Mouse (Mus musculus): Measurements from ENCODE around the gene Prkn. TPM values are rescaled to one million over a fixed set of nuclear protein-coding genes. Genes with fewer than 3 reads are reported as not detected.

Gene Prkn
- polyA plus RNA-seq, 1 experiment: 3.0 TPM

DNA sequence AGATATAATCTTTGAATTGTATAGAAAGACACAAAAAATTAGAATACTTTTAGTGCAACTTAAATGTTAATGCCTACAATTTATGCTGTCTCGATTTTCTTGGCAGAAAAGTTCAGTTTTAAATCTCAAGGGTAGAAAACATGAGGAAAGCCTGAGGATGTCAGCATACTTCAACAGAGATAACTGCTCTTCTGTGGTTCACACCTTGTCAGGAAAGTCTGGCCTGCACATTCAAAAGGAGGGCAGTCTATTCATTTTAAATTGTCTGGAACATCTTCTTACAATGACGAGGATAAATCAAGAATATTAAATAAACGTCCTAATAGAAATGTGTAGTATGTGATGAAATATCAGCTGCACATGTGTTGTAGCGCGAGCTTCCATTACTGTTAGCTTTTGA lies 38.8 kb downstream of the Prkn start:
- TF ChIP-seq CTCF (IDR thresholded peaks at IDR 0.05; ENCODE audit: insufficient read depth, low read length): no peak
- no peak for TF ChIP-seq POLR2A (IDR thresholded peaks at IDR 0.05; ENCODE audit: borderline replicate concordance, extremely low read depth, low read depth, low read length)
- H3K4me3 ChIP-seq (replicated peaks; ENCODE audit: extremely low read depth, low read depth, low read length): no peak overlapping the region
- WGBS: 76% methylated on average over 5 of the region's 5 CpGs
- H3K4me1 ChIP-seq (ENCODE audit: control insufficient read depth, insufficient read depth, low read length): no peaks in the 10 kb centered on the region
- DNase-seq: no peak

DNA sequence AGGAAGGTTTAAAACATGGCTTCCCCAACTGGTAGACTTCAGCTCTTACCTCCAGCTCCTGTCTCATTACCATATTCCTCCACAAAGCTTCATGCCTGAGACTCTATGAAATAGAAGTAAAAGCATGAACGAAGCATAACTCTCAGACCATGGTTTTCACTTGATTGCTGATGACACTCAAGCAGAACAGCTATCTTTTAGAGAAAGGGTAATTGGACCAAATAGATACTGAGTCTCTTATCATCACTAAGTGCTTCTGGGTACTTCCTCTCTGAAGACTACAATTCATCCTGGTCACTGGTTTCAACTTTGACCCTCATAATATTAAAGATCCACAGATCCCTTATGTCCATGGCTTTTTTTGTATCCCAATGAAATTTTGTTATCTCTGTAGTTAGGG lies 42.1 kb downstream of the Prkn start:
- 84% methylated on average over 1 of the region's 1 CpGs for WGBS
- TF ChIP-seq CTCF (IDR thresholded peaks at IDR 0.05; ENCODE audit: insufficient read depth, low read length) (no peak), POLR2A (IDR thresholded peaks at IDR 0.05; ENCODE audit: borderline replicate concordance, extremely low read depth, low read depth, low read length) (no peak)
- Histone ChIP-seq H3K4me1 (ENCODE audit: control insufficient read depth, insufficient read depth, low read length) (no peaks in the 10 kb centered on the region), H3K4me3 (replicated peaks; ENCODE audit: extremely low read depth, low read depth, low read length) (no peak overlapping the region)
- no peak for DNase-seq

DNA sequence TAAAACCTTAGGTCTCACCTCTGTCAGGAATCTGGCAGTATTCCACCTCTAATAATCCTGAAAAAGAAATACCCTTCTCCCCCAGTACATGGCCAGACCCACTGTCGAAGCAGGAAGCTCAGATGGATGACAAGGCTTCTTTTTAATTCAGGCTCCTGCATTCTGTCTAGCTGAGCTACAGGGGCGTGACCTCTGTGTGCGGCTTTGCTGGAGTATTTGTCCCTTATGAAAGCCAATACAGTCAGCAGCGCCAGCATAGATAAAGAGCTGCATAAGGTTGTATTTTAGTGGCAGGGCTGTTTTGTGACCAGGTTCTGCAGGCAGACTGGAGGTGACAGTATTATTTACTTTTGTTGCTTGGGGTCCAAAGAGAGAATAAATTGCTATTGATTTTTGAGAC lies 47.7 kb downstream of the Prkn start:
- Histone ChIP-seq H3K4me3 (replicated peaks; ENCODE audit: extremely low read depth, low read depth, low read length) (no peak overlapping the region), H3K4me1 (ENCODE audit: control insufficient read depth, insufficient read depth, low read length) (no peaks in the 10 kb centered on the region; the same call in 1 of the 2 replicates)
- DNase-seq: no peak
- 52% methylated on average over 4 of the region's 4 CpGs for WGBS
- no peak for TF ChIP-seq CTCF (IDR thresholded peaks at IDR 0.05; ENCODE audit: insufficient read depth, low read length)
- no peak for TF ChIP-seq POLR2A (IDR thresholded peaks at IDR 0.05; ENCODE audit: borderline replicate concordance, extremely low read depth, low read depth, low read length)

DNA sequence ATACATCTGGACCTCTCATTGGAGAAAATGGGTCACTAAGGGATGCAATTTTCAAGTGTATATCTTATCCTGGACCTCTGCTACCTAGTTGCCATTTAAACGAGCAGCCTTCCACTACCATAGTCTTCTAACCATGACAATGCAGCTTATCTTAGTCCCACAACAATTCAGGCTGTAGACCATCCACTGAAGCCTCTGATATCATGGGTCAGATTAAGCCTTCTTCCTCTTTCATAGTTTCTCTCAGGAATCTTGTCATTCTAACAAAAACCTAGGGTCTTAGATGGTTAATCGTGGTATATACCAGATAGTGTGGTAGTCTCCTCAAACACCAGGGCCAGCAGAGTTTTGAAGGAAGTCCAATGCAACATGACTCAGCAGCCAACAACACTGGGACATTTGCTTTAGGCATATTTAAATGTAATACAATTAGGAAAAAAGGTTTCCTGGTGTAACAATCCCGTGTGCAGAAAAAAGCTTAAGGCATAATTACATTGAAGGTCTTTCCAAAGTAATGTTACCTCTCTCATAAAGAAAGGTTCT lies 61.6 kb downstream of the Prkn start:
- no peak for DNase-seq
- 82% methylated on average over 3 of the region's 3 CpGs for WGBS
- no peaks in the 10 kb centered on the region for H3K4me1 ChIP-seq (ENCODE audit: control insufficient read depth, insufficient read depth, low read length)
- no peak for TF ChIP-seq CTCF (IDR thresholded peaks at IDR 0.05; ENCODE audit: insufficient read depth, low read length)
- no peak for TF ChIP-seq POLR2A (IDR thresholded peaks at IDR 0.05; ENCODE audit: borderline replicate concordance, extremely low read depth, low read depth, low read length)
- no peak overlapping the region for H3K4me3 ChIP-seq (replicated peaks; ENCODE audit: extremely low read depth, low read depth, low read length)

DNA sequence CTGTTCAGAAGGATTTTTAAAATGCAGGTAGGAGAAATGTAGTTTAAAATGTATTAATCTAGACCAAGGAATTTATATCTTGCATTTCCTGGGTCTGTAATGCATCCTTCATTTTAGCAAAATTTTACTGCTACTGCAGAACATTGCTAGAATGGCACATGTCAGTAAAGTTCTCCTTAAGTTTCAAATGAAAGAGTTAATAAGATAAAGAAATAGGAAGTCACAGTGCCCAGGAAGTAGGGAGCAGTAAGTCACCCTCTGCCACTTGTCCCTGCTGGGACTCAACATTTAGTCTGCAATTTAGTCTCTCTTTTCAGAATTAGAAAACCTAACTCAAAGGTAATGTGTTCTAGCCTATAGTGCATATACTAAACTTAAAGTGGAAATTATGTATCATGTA lies 96.5 kb downstream of the Prkn start:
- Histone ChIP-seq H3K4me1 (ENCODE audit: control insufficient read depth, insufficient read depth, low read length) (no peaks in the 10 kb centered on the region), H3K4me3 (replicated peaks; ENCODE audit: extremely low read depth, low read depth, low read length) (no peak overlapping the region)
- DNase-seq: no peak
- no peak for TF ChIP-seq CTCF (IDR thresholded peaks at IDR 0.05; ENCODE audit: insufficient read depth, low read length)
- TF ChIP-seq POLR2A (IDR thresholded peaks at IDR 0.05; ENCODE audit: borderline replicate concordance, extremely low read depth, low read depth, low read length): no peak

DNA sequence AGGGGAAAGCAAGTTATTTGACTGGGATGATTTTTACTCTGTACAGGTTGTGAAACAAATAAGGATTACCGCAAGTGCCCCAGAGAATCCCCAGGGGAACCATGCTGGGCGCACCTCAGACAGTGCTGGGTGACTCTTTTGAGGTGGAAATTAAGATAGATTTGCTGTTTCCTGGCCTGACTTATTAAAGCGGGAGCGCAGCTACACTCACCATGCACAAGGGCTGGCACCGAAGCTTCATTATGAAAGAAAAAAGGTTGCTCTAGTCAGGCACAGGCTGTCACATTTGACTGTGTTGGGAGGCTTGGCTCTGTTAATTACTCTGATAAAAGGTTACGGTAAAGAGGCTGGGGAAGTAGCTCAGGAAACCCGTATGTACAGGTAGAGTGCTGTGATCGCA lies 97.7 kb downstream of the Prkn start:
- 59% methylated on average over 8 of the region's 8 CpGs for WGBS
- Histone ChIP-seq H3K4me3 (replicated peaks; ENCODE audit: extremely low read depth, low read depth, low read length) (no peak overlapping the region), H3K4me1 (ENCODE audit: control insufficient read depth, insufficient read depth, low read length) (no peaks in the 10 kb centered on the region)
- no peak for DNase-seq
- TF ChIP-seq CTCF (IDR thresholded peaks at IDR 0.05; ENCODE audit: insufficient read depth, low read length) (no peak), POLR2A (IDR thresholded peaks at IDR 0.05; ENCODE audit: borderline replicate concordance, extremely low read depth, low read depth, low read length) (no peak)

DNA sequence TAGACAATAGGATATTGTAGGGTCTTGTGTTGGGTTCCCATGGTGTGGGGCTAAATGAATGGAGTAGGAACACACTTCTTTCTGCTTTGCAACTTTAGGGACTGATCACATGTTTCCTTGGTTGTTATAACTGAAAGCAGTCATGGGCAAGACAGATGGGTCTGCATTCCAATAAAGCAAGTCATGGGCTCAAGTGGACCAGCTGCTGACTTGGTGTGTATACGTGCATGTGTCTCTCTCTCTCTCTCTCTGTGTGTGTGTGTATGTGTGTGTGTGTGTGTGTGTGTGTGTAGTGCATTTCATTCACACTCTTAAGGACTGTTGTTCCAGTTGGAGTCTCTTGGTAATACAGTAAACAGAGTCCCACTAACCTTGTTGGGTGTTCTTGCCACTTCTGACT lies 98.6 kb downstream of the Prkn start:
- TF ChIP-seq POLR2A (IDR thresholded peaks at IDR 0.05; ENCODE audit: borderline replicate concordance, extremely low read depth, low read depth, low read length) (no peak), CTCF (IDR thresholded peaks at IDR 0.05; ENCODE audit: insufficient read depth, low read length) (no peak)
- Histone ChIP-seq H3K4me1 (ENCODE audit: control insufficient read depth, insufficient read depth, low read length) (no peaks in the 10 kb centered on the region), H3K4me3 (replicated peaks; ENCODE audit: extremely low read depth, low read depth, low read length) (no peak overlapping the region)
- 50% methylated on average over 1 of the region's 1 CpGs for WGBS
- DNase-seq: no peak

DNA sequence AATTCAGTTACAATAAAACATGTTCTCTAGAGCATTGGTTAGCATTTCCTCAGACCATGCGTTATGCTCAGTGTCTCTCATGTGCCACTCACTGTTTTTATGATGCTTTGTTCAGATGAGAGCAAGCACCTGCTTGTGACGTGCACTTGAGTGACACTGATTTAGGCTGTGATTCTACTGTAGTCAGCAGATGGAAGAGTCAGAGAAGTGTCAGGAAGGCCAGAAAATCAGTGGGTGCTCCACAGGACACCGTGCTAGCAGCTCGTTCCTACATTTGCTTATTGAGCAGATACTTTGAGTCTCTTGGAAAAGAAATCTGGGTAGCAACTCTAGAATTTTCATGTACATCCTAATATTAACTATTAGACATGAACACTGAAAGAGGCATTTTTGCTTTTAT lies 106.4 kb downstream of the Prkn start:
- DNase-seq: no peak
- 79% methylated on average over 4 of the region's 4 CpGs for WGBS

DNA sequence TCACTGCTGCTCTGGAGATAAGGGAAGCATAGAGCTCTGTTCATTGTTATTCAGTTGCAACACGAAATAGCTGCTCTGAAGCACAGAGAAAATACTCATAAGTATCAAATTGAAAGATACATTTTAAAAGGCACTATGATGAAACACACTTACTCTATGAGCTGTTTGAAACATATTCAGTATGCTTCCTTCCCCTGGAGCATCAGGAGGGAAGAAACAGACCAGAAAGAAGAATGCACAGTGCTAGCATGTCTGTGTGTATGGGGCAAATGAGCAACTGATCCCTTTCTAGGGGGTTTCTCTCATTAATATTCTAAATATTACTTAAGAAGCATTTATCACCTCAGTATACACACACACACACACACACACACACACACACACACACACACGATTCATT lies 107.4 kb downstream of the Prkn start:
- TF ChIP-seq POLR2A (IDR thresholded peaks at IDR 0.05; ENCODE audit: borderline replicate concordance, extremely low read depth, low read depth, low read length) (no peak), CTCF (IDR thresholded peaks at IDR 0.05; ENCODE audit: insufficient read depth, low read length) (no peak)
- no peaks in the 10 kb centered on the region for H3K4me1 ChIP-seq (ENCODE audit: control insufficient read depth, insufficient read depth, low read length)
- no peak overlapping the region for H3K4me3 ChIP-seq (replicated peaks; ENCODE audit: extremely low read depth, low read depth, low read length)
- WGBS: 68% methylated on average over 2 of the region's 2 CpGs
- no peak for DNase-seq

More for the DNA sequence above, 106.4 kb downstream of the Prkn start:
- TF ChIP-seq CTCF (IDR thresholded peaks at IDR 0.05; ENCODE audit: insufficient read depth, low read length) (no peak), POLR2A (IDR thresholded peaks at IDR 0.05; ENCODE audit: borderline replicate concordance, extremely low read depth, low read depth, low read length) (no peak)
- no peaks in the 10 kb centered on the region for H3K4me1 ChIP-seq (ENCODE audit: control insufficient read depth, insufficient read depth, low read length)
- no peak overlapping the region for H3K4me3 ChIP-seq (replicated peaks; ENCODE audit: extremely low read depth, low read depth, low read length)

DNA sequence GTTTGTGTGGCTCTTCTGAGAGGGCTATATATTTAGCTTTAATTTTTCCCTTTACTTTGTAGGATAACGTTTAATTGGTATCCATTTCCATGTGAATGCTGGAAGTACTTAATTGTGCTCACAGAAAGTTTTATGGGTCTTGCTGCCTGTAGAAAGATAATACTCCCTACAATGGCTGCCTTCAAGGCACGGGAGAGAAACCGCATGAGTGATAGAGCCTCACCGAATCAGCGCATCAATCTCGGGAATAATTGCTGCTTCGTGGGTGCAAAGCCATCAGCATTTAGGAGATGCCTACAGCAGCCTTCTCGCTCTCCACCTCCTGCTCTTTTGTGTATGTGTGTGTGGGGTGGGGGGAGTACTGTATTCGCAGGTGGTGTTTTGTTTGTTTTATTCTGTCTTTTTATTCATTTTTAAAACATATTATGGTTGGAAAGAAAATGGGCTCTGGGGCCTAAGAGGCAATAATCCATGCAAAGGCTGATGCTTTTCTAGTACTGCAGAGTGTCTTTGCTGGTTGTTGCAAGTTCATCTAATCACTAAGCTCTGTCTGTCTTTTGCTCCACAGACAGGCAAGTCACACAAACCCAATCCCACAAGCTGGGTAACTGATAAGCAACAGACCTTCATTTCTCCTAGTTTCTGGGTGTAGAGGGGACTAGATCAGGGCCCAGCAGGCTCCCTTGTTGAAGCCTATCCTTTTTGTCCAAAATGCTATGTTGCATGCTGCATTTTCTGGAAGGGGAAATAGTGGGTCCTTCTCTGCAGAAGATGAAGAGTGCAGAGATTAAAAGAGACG lies 119.1 kb downstream of the Prkn start:
- Histone ChIP-seq H3K4me1 (ENCODE audit: control insufficient read depth, insufficient read depth, low read length) (no peaks in the 10 kb centered on the region), H3K4me3 (replicated peaks; ENCODE audit: extremely low read depth, low read depth, low read length) (no peak overlapping the region)
- WGBS: 75% methylated on average over 10 of the region's 10 CpGs
- no peak for DNase-seq
- TF ChIP-seq CTCF (IDR thresholded peaks at IDR 0.05; ENCODE audit: insufficient read depth, low read length) (no peak), POLR2A (IDR thresholded peaks at IDR 0.05; ENCODE audit: borderline replicate concordance, extremely low read depth, low read depth, low read length) (no peak)

Data from lung, adult 2 months (tissue).